Mouse (Mus musculus): ENCODE results near the gene Kcnh7.

- TF ChIP-seq CTCF (IDR thresholded peaks at IDR 0.05; ENCODE audit: low read depth) (no peak), EP300 (IDR thresholded peaks at IDR 0.05; ENCODE audit: low read depth) (no peak)
Measured at GRCm38 (mm10) chr2:62907688-62908087, 276.4 kb downstream of the Kcnh7 start.

Measured in liver, postnatal 0 days (tissue).